In the genomic region with DNA sequence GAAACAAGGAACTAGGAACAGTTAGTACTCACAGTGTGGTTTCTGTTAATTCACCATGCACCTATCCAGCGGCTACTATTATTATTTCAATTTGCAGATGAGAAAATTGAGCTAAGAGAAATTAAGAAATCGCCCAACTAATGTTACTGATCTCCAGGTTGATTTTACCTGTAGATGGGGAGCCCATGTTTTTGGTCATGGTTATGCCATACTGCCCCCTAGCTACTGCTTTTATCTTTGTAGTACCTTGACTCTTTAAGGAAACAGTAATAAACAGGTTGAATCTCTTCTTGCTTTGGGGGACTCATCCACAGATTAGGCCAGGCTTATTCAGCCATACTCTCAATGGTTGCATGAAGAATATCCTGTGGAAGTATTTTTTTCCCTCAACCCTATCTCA, we compare ENCODE assay signal across 12 mouse cellular contexts. TPM values are rescaled to one million over a fixed set of nuclear protein-coding genes. Genes with fewer than 3 reads are reported as not detected.
DNase-seq lines count a peak whose midpoint lies in the region; ATAC-seq and TF ChIP-seq lines count a peak whose summit lies in the region.
"Had no signal": no experiment of that assay in that cellular context is flagged by ENCODE, and none has a peak within 500 bp of the region (broad histone marks: within the 10 kb centered on the region; RNA-seq: fewer than 3 reads in every experiment).

No protein-coding gene starts in this region.

- no peak for TF ChIP-seq EP300 in stomach, postnatal 0 days (optimal IDR thresholded peaks at IDR 0.05)

- 66% methylated on average over 2 of the region's 2 CpGs for WGBS in kidney, embryonic 14.5 days
- 82% methylated on average over 2 of the region's 2 CpGs for WGBS in thymus, adult 2 months
- 77% methylated on average over 2 of the region's 2 CpGs for WGBS in stomach, postnatal 0 days

- no peak overlapping the region for H3K9ac ChIP-seq in kidney, embryonic 14.5 days (ENCODE audit: low read depth, low read length)
- no peak overlapping the region for H3K9ac ChIP-seq in stomach, postnatal 0 days (ENCODE audit: low read length)
- H3K9ac ChIP-seq: hindbrain, embryonic 13.5 days had no signal

- no peak for ATAC-seq in kidney, embryonic 14.5 days (ENCODE audit: low FRiP score, low TSS enrichment)
- no peak for ATAC-seq in Patski
- no peak for ATAC-seq in stomach, postnatal 0 days (ENCODE audit: low FRiP score, low TSS enrichment)

- in situ Hi-C loops in Patski (cut with MboI; ENCODE audit: low pct_unique_long_range_greater_than_20kb), result loop anchor here (10.0 kb wide), 1 partner anchor 287 kb away; no protein-coding TSS in a partner anchor

- TF ChIP-seq POLR2A in thymus, adult 2 months (IDR thresholded peaks at IDR 0.05; ENCODE audit: control insufficient read depth, extremely low read depth, insufficient read depth, low read length, poor library complexity), result no peak

- H3K36me3 ChIP-seq in kidney, embryonic 14.5 days (ENCODE audit: control insufficient read depth, insufficient read depth, low read length), result no peaks in the 10 kb centered on the region
- H3K36me3 ChIP-seq in thymus, adult 2 months (ENCODE audit: control insufficient read depth, insufficient read depth, low read length), result no peaks in the 10 kb centered on the region
- no peaks in the 10 kb centered on the region for H3K36me3 ChIP-seq in stomach, postnatal 0 days (ENCODE audit: control insufficient read depth, insufficient read depth, low read length)
- H3K36me3 ChIP-seq: hindbrain, embryonic 13.5 days; limb, embryonic 10.5 days had no signal

- H3K27ac ChIP-seq in kidney, embryonic 14.5 days (ENCODE audit: low read depth, low read length), result no peak overlapping the region
- no peak overlapping the region for H3K27ac ChIP-seq in thymus, adult 2 months (ENCODE audit: control insufficient read depth, insufficient read depth, low read length)
- H3K27ac ChIP-seq in stomach, postnatal 0 days (replicated peaks), result no peak overlapping the region
- H3K27ac ChIP-seq: hindbrain, embryonic 13.5 days; limb, embryonic 10.5 days; macrophage had no signal

- H3K4me2 ChIP-seq in kidney, embryonic 14.5 days (replicated peaks; ENCODE audit: low read depth, low read length), result no peak overlapping the region
- H3K4me2 ChIP-seq in stomach, postnatal 0 days (replicated peaks; ENCODE audit: low read depth), result no peak overlapping the region
- H3K4me2 ChIP-seq: heart, embryonic 11.5 days; hindbrain, embryonic 13.5 days had no signal

- POLR2A ChIA-PET in Patski (lab: Charles Lee), result no interaction called here

- TF ChIP-seq CTCF in thymus, adult 2 months (IDR thresholded peaks at IDR 0.05; ENCODE audit: borderline replicate concordance, control insufficient read depth, extremely low read depth, insufficient read depth, low read length, poor library complexity), result no peak
- TF ChIP-seq CTCF in Patski (IDR thresholded peaks at IDR 0.05), result peak; percentile 34
- peak; percentile 58 for TF ChIP-seq CTCF in stomach, postnatal 0 days (IDR thresholded peaks at IDR 0.05; ENCODE audit: low read depth)

- CTCF ChIA-PET in Patski (lab: Charles Lee), result interaction anchor here (0.9 to 1.3 kb wide), 3 partner anchors 10 to 194 kb away, joined by 3 to 4 read pairs (median 3); no protein-coding TSS in a partner anchor

- intact Hi-C loops in left cerebral cortex, postnatal 4 days (cut with DNase I), result no loop called here

- no peak overlapping the region for H3K4me3 ChIP-seq in kidney, embryonic 14.5 days (ENCODE audit: low read length)
- no peak overlapping the region for H3K4me3 ChIP-seq in thymus, adult 2 months (ENCODE audit: control insufficient read depth, insufficient read depth, low read length)
- no peak overlapping the region for H3K4me3 ChIP-seq in stomach, postnatal 0 days (ENCODE audit: low read depth, low read length)
- H3K4me3 ChIP-seq: hindbrain, embryonic 13.5 days; limb, embryonic 10.5 days had no signal

- no peaks in the 10 kb centered on the region for H3K9me3 ChIP-seq in kidney, embryonic 14.5 days (ENCODE audit: control insufficient read depth, low read length)
- no peaks in the 10 kb centered on the region for H3K9me3 ChIP-seq in stomach, postnatal 0 days (ENCODE audit: control insufficient read depth, low read length)
- H3K9me3 ChIP-seq: hindbrain, embryonic 13.5 days; limb, embryonic 10.5 days had no signal

- peak; percentile 46 for DNase-seq in kidney, adult 9 months
- peak; percentile 17 for DNase-seq in thymus, adult 2 months
- DNase-seq in thymus, postnatal 4 days, result no peak
- no peak for DNase-seq in Patski (ENCODE audit: low read depth, low spot score)
- DNase-seq in stomach, postnatal 0 days (ENCODE audit: low spot score), result no peak
- no peak for DNase-seq in left cerebral cortex, postnatal 4 days
- no peak for DNase-seq in adrenal gland, postnatal 14 days

- no peaks in the 10 kb centered on the region for H3K4me1 ChIP-seq in kidney, embryonic 14.5 days (ENCODE audit: control insufficient read depth, insufficient read depth, low read length)
- no peaks in the 10 kb centered on the region for H3K4me1 ChIP-seq in thymus, adult 2 months (replicated peaks; ENCODE audit: control insufficient read depth, insufficient read depth, low read length)
- no peaks in the 10 kb centered on the region for H3K4me1 ChIP-seq in stomach, postnatal 0 days (replicated peaks; ENCODE audit: control insufficient read depth, insufficient read depth)
- H3K4me1 ChIP-seq: hindbrain, embryonic 13.5 days; limb, embryonic 10.5 days had no signal

- no peaks in the 10 kb centered on the region for H3K27me3 ChIP-seq in kidney, embryonic 14.5 days (ENCODE audit: control insufficient read depth, insufficient read depth, low read length)
- no peaks in the 10 kb centered on the region for H3K27me3 ChIP-seq in thymus, adult 2 months (ENCODE audit: control insufficient read depth, insufficient read depth, low read length)
- no peaks in the 10 kb centered on the region for H3K27me3 ChIP-seq in Patski
- H3K27me3 ChIP-seq in stomach, postnatal 0 days (ENCODE audit: control insufficient read depth, insufficient read depth, low read length), result no peaks in the 10 kb centered on the region
- H3K27me3 ChIP-seq: hindbrain, embryonic 13.5 days had no signal

RNA-seq across cellular contexts. Expression of a gene that starts 5.0 kb away (rescaled TPM):
- 14.2 and 30.2 TPM in 2 replicates for polyA plus RNA-seq in kidney, embryonic 14.5 days (2014; fragmentation: Nextera tagmentation; extraction: Ambion mirVana)
- 27.2 and 31.2 TPM in 2 replicates for polyA plus RNA-seq in thymus, adult 2 months (2012; rRNA removed)
- 16.7 TPM for polyA plus RNA-seq in Patski (2021)
- 7.4 and 7.6 TPM in 2 replicates for polyA plus RNA-seq in stomach, postnatal 0 days (2015; fragmentation: Nextera tagmentation; extraction: Ambion mirVana)
- total RNA-seq in left cerebral cortex, postnatal 4 days (2021), result 10 to 100 TPM; 81.2 to 82.6 TPM
- 26.9 and 32.0 TPM in 2 replicates for total RNA-seq in adrenal gland, postnatal 14 days (2021)

RNA-seq across cellular contexts. Expression of a gene that starts 7.5 kb away (rescaled TPM):
- polyA plus RNA-seq in kidney, embryonic 14.5 days (2014; fragmentation: Nextera tagmentation; extraction: Ambion mirVana), result 2.8 and 5.2 TPM in 2 replicates
- 4.4 and 7.1 TPM in 2 replicates for polyA plus RNA-seq in thymus, adult 2 months (2012; rRNA removed)
- polyA plus RNA-seq in Patski (2021), result 3.8 TPM
- 2.5 and 2.9 TPM in 2 replicates for polyA plus RNA-seq in stomach, postnatal 0 days (2015; fragmentation: Nextera tagmentation; extraction: Ambion mirVana)
- 10 to 100 TPM; 24.1 to 28.0 TPM for total RNA-seq in left cerebral cortex, postnatal 4 days (2021)
- total RNA-seq in adrenal gland, postnatal 14 days (2021), result 8.8 and 10.7 TPM in 2 replicates

RNA-seq across cellular contexts. Expression of a gene that starts 39.4 kb away (rescaled TPM):
- 1.4 and 2.3 TPM in 2 replicates for polyA plus RNA-seq in kidney, embryonic 14.5 days (2014; fragmentation: Nextera tagmentation; extraction: Ambion mirVana)
- 1.8 and 2.2 TPM in 2 replicates for polyA plus RNA-seq in thymus, adult 2 months (2012; rRNA removed)
- 0.12 TPM for polyA plus RNA-seq in Patski (2021)
- polyA plus RNA-seq in stomach, postnatal 0 days (2015; fragmentation: Nextera tagmentation; extraction: Ambion mirVana), result 0.19 and 0.25 TPM in 2 replicates
- 10 to 100 TPM; 28.2 to 29.0 TPM for total RNA-seq in left cerebral cortex, postnatal 4 days (2021)
- 0.22 and 0.79 TPM in 2 replicates for total RNA-seq in adrenal gland, postnatal 14 days (2021)
- polyA plus RNA-seq: macrophage had no signal

Comparison
In these comparisons a context has a peak if more than half of its experiments do, and no peak if none do; other contexts are left out.
1. DNase-seq: peak in kidney, adult 9 months (single experiment) and thymus, adult 2 months (single experiment); none in thymus, postnatal 4 days (single experiment), Patski (single experiment), stomach, postnatal 0 days (single experiment), left cerebral cortex, postnatal 4 days (single experiment) and adrenal gland, postnatal 14 days (single experiment).